ENCODE assay signal across 8 mouse cellular contexts in the genomic region with DNA sequence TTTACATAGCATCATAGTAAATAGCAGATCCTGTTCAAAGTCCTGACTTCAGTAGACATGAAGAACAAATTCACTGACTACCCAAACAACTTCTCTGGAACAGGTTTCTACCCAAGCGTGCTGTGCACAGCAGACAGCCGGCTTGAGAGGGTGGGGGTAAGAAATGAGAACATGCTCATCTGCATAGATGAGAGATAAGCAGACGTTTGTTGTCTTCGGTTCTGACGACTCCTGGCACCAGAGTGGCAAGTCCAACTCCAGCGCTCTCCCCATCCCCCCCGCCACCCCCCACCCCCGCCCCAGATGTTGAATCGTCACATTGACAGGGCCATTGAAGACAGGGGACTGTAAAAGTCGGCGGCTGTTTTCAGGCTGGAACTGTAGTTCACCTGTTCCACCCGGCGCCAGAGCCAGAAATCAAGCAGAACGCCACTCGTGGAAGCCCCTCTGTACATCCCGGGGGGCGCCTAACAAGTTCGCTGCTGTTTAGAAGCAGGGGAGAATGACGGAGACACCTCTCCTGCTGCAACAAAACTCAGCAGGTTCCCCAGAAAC. TPM values are rescaled to one million over a fixed set of nuclear protein-coding genes. Genes with fewer than 3 reads are reported as not detected.
A peak's percentile ranks its signal among the peaks of the same experiment; 100 is the strongest.
DNase-seq lines count a peak whose midpoint lies in the region; ATAC-seq and TF ChIP-seq lines count a peak whose summit lies in the region.

No protein-coding gene starts in this region.

- WGBS in kidney, adult 2 months, result 1% methylated on average over 19 of the region's 19 CpGs
- WGBS in hindbrain, embryonic 11.5 days, result under 1% methylated on average over 19 of the region's 19 CpGs

- ATAC-seq in CD4-positive, CD25-positive, alpha-beta regulatory T cell, adult 4 months, result peak; percentile 80
- ATAC-seq in hindbrain, embryonic 11.5 days (ENCODE audit: low FRiP score), result no peak
- ATAC-seq in megakaryocyte progenitor cell, adult 5-6 weeks (replicated peaks; ENCODE audit: poor library complexity), result peak; percentile 53

- TF ChIP-seq CTCF in kidney, adult 2 months (conservative IDR thresholded peaks at IDR 0.05; ENCODE audit: insufficient read depth, insufficient read length, low read depth, low read length), result no peak

- no peaks in the 10 kb centered on the region for H3K36me3 ChIP-seq in kidney, adult 2 months (ENCODE audit: control insufficient read depth, insufficient read depth, low read length)
- H3K36me3 ChIP-seq in hindbrain, embryonic 11.5 days (ENCODE audit: control insufficient read depth, insufficient read depth, low read length), result no peaks in the 10 kb centered on the region
- H3K36me3 ChIP-seq in splenic B cell, adult 2 months (ENCODE audit: control insufficient read depth, insufficient read depth, low read length, poor library complexity, severe bottlenecking), result no peaks in the 10 kb centered on the region; the same call in 1 of the 2 replicates

- peak overlapping the region; percentile 81 for H3K4me3 ChIP-seq in kidney, adult 2 months (ENCODE audit: insufficient read depth, low read depth, low read length)
- peak overlapping the region; percentile 82 for H3K4me3 ChIP-seq in hindbrain, embryonic 11.5 days (ENCODE audit: low read depth, low read length)

- no peaks in the 10 kb centered on the region for H3K9me3 ChIP-seq in hindbrain, embryonic 11.5 days (ENCODE audit: control insufficient read depth, low read length)

- no peak overlapping the region for H3K27ac ChIP-seq in kidney, adult 2 months (ENCODE audit: insufficient read depth, low read depth, low read length)
- no peak overlapping the region for H3K27ac ChIP-seq in hindbrain, embryonic 11.5 days (ENCODE audit: low read depth, low read length)

- H3K4me2 ChIP-seq in hindbrain, embryonic 11.5 days (replicated peaks; ENCODE audit: low read depth, low read length), result peak overlapping the region; percentile 91

- TF ChIP-seq POLR2A in kidney, adult 2 months (IDR thresholded peaks at IDR 0.05; ENCODE audit: low read depth, low read length), result no peak

- no peaks in the 10 kb centered on the region; the same call in 1 of the 2 replicates for H3K4me1 ChIP-seq in kidney, adult 2 months (ENCODE audit: control insufficient read depth, insufficient read depth, low read length)
- H3K4me1 ChIP-seq in hindbrain, embryonic 11.5 days (replicated peaks; ENCODE audit: control insufficient read depth, insufficient read depth, low read length), result no peaks in the 10 kb centered on the region; the same call in none of the 2 replicates

- no peaks in the 10 kb centered on the region; the same call in 1 of the 2 replicates for H3K27me3 ChIP-seq in kidney, adult 2 months (replicated peaks; ENCODE audit: control insufficient read depth, insufficient read depth, low read length)
- H3K27me3 ChIP-seq in hindbrain, embryonic 11.5 days (ENCODE audit: control insufficient read depth, insufficient read depth, low read length), result peaks cover 9% of the 10 kb centered on the region
- H3K27me3 ChIP-seq in splenic B cell, adult 2 months (ENCODE audit: control insufficient read depth, insufficient read depth, low read length, poor library complexity, severe bottlenecking), result no peaks in the 10 kb centered on the region

- peak overlapping the region; percentile 70; the same call in 1 of the 2 replicates for H3K9ac ChIP-seq in hindbrain, embryonic 11.5 days (ENCODE audit: low read depth, low read length)

- DNase-seq in kidney, adult 2 months, result no peak
- no peak for DNase-seq in kidney, adult 11 months
- DNase-seq in c-Kit-negative CD71-positive TER-119-positive erythroid progenitor cells, embryonic 14.5 days (ENCODE audit: low read depth, low spot score), result peak; percentile 47
- peak; percentile 15 for DNase-seq in hindbrain, embryonic 11.5 days (ENCODE audit: low spot score)
- peak; percentile 30 for DNase-seq in splenic B cell, adult 2 months (ENCODE audit: low read depth, low spot score)
- DNase-seq in urinary bladder, postnatal 14 days (ENCODE audit: low spot score), result no peak

RNA-seq across cellular contexts. Expression of a gene that starts 0.7 kb away (rescaled TPM):
- 3.7 and 4.0 TPM in 2 replicates for polyA plus RNA-seq in kidney, adult 2 months (2012; rRNA removed)
- 1 to 10 TPM; 7.0 to 8.1 TPM for polyA plus RNA-seq in CD4-positive, CD25-positive, alpha-beta regulatory T cell, adult 4 months (2017; shearing (Covaris generic))
- polyA plus RNA-seq in hindbrain, embryonic 11.5 days (2014; fragmentation: Nextera tagmentation; extraction: Ambion mirVana), result 2.0 and 2.2 TPM in 2 replicates
- 24.4 and 25.6 TPM in 2 replicates for total RNA-seq in megakaryocyte progenitor cell, adult 5-6 weeks (2015)
- 10.7 and 13.5 TPM in 2 replicates for total RNA-seq in megakaryocyte progenitor cell, adult 5-6 weeks (2017)

Comparison
In these comparisons a context has a peak if more than half of its experiments do, and no peak if none do; other contexts are left out.
1. DNase-seq: peak in c-Kit-negative CD71-positive TER-119-positive erythroid progenitor cells, embryonic 14.5 days (single experiment), hindbrain, embryonic 11.5 days (single experiment) and splenic B cell, adult 2 months (single experiment); none in kidney, adult 2 months (single experiment), kidney, adult 11 months (single experiment) and urinary bladder, postnatal 14 days (single experiment).